Mouse (Mus musculus) T-helper 1 cell (primary cell): Measurements from ENCODE around the gene Rpl18a.

Experiments
- in situ Hi-C: fragments of 300-600 bp; cut with MboI, MseI; formaldehyde crosslinking; loops from one replicate; pipeline ENCODE4 v1.15.1; 2025; ENCODE audit warnings: high pct_unique_total_duplicates

The Rpl18a gene

DNA sequence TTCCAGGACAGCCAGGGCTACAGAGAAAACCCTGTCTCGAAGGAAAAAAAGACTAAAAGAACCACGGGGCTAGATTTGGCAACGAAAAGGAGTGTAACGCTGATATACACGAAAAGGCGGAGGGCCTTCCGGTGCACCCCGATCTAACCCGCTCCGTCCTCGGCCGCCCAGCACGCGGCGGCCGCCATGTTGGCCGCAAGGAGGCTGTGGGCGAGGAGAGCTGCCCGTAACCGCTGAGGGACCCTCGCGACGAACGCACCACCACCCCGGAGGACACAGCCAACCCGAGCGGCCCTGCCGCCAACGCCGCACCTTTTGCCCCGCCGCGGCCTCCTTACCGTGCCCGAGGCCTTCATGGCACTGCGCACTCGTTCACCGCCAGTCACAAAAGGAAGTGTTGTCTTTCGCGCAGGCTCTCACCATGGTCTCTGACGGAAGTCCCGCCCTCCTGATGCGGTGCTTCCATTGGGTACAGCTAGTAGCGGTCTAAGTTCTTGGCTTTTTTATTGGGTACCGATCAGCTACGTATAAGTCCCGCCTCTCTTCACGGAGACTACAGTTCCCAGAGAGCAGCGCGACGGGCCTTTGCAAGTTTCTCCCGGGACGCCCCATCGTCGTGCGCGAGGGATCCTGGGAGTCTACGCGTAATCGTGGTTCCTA is at the start of gene Rpl18a:
Rpl18a (minus strand) TSS at position 392 of the 660 bp plus-strand sequence.
- in situ Hi-C loops: loop anchor here (10.0 kb wide), 1 partner anchor 378 kb away; the partner anchor contains the start of genes Haus8 and Myo9b

DNA sequence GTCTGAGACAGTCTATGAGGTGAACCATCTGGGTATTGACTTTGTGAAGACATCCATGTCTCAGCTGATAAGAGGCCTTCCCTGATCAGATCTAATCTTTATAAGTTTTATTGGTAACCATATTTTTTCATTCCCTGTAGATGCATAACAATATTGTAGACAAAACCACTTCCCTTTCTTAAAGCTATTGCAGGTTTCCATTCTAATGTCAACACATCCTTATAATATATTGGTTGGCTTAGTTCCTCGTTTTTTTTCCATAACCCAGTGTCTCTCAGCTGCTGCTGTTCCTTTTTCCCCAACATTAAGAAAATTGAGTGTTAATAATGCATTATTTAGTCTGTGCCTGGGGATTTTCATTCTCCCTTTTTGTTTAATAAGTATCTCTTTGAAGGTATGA is 46.0 kb upstream of the Rpl18a start:
- in situ Hi-C loops: no loop called here

DNA sequence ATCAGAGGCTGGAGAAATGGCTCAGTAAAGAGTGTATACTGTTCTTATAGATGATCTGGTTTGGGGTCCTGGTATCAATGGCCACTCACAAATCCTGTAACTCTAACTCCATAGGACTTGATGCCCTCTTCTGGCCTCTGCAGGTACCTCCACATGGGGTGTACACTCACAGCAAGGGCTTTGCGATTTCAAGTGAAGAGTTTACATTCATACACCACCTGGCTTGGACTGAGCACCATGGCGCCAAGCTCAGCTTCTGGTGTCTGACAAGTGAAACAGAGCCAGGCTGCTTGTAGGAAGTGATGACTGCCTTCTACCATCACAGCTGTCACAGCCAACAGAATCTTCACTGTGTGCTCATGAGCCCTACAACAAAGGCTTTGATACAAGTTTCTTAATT is 44.3 kb upstream of the Rpl18a start:
- in situ Hi-C loops: no loop called here

DNA sequence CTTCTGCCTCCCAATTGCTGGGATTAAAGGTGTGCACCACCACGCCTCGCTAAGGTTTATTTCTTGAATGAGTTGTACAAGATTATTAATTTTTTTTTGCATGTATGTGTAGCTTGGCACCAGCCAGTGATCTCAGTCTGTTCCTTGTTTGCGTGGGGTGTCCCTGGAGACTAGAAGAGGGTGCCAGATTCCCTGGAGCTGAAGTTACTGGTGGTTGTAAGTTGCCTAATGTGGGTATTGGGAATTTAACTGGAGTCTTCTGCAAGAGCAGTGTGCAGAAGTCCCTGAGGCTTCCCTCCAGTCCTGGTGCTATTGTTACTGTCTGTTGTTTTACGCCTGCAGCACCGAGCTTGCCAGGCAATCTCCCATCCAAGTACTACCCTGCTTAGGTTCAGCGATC is 40.0 kb upstream of the Rpl18a start:
- in situ Hi-C loops: no loop called here

DNA sequence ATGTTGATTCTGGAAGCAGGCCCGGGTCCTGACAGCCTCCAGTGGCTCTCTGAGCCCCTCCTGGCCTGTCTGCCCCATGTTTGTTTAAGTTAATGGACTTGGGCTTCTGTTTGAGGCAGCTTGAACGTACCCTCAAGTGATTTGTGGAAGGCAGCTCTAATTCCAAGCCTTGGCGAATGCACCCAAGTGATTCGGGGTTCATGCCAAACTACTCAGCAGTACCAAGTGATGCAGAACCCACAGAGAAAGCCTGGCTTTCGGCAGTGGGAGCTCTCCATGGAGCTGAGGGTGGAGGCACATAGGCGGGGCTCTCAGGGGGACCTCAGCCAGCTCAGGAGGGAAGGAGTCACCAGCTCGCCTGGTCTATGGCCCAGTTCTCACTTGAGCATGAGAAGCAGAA is 37.6 kb upstream of the Rpl18a start:
- in situ Hi-C loops: no loop called here

DNA sequence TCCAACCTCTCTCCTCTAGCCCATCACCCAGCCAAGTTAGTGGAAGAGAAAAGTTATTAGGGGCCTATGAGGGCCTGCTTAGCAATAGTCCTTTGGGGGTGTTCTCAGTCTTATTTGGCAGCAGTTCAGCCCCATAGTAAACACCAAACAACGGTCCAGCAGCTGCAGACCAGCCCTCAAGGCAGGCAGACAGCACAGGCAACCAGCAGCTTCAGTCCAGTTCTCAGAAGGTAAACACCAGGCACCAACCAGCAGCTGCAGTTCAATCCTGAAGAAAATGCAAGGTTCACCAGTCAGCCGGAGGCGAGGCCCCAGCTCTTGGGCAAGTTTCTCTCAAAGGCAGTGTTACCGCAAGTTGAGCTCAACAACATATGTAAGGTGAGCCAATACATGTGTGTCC is 35.8 kb upstream of the Rpl18a start:
- in situ Hi-C loops: no loop called here

DNA sequence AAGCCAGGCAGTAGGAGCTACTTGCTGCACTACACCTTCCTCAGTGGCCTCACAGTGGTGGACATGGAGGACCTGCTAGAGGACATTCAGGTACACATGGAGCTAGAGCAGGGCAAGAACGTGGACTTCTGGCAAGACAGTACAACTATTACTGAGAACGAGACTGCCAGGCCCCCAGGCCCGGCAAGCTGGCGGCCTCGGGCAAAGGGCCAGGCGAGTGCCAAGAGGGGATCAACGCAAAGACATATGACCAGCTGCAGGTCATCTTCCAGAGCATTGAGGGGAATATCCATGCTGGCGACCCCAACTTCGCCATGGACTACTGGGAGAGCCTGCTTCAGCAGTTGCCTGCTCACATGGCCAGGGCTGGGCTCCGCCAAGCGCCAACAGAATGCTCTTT is 34.5 kb upstream of the Rpl18a start:
- in situ Hi-C loops: no loop called here

DNA sequence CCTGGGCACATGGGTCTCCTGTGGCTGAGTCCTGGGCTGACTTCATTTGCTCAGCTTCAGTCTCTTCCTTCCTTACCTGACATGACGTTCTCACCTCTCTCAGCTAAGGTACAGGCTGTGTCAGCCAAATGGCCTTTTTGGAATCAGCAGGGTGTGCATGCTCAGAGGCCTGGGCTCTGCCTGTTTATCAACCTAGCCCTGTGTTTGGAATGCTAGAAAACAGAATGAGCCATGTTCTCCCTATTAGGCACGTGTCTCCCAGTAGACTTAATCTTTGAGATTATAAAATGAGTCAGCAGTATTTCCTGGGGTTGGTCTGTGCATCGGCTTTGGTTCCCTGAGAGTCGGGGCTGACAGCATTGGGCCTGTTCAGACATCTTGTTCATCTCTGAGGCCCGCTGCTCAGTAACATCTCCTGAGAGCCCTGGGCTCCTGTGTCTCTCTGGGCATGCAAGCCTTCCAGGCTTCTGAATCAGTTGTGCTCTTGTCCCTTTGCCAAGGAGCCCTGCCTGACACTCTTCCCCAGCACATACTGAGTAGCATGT is 31.6 kb upstream of the Rpl18a start:
- in situ Hi-C loops: no loop called here

DNA sequence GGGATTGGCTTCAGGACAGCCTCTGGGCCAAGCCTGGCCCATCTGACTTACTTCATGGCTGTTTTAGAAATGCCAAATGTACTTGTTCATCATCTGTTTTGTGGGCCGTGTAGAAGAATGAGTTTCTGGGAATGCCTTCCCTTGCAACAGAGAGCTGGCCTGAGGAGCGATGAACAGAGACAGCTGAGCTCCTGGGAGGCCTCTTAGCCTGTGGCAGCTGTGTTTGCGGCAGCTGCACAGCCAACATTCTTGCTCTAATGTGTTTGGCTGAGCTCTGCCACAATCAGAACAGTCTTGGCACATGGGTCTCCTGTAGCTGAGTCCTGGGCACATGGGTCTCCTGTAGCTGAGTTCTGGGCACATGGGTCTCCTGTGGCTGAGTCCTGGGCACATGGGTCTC is 30.9 kb upstream of the Rpl18a start:
- in situ Hi-C loops: no loop called here

DNA sequence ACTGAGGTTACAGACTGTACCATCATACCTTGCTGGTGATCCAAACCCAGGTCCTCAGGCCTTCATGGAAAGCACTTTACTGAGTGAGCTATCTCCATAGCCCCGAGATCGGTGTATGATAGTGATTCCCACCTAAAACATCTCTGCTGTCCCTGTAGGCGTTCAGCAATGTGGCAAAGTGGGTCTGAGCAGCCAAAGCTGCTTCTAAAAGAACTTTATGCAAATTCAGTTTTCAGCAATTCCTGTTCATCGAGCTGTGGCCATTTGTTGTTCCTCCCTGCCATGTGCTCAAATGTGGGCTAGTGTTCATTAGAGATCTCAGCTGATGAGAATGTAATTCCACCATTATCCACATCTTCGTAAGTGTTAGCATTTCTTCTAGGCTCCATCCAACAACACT is 29.2 kb upstream of the Rpl18a start:
- in situ Hi-C loops: no loop called here

DNA sequence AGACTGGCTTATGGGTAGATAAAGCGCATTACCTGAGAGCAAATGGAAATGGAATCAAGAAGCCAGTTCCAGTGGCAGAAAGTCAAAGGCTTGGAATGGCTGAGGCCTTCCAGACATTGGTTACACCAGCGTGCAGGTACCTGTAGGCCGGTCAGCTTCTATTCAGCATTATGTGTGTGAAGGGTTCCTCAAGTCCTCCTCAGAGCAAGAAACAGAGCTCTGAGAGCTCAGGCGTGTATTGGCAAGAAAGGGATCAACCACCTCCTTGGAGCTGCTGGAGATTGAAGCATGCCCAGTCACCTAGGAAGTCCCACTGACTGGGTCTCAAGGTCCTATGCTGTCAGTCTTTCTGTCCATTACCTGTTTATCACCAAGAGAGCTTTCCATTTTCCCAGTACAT is 28.5 kb upstream of the Rpl18a start:
- in situ Hi-C loops: no loop called here

DNA sequence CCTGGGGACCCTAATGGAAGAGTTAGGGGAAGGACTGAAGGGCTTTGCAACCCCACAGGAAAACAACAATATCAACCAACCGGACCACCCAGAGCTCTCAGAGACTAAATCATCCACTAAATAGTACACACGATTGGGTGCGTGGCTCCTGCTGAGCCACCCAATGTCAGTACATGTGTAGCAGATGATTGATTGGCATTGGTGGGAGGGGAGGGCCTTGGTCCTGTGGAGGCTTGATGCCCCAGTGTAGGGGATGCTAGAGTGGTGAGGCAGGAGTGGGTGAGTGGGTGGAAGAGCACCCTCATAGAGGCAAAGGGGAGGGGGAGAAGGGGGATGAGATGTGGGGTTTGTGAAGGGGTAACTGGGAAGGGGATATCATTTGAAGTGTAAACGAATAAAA is 26.9 kb upstream of the Rpl18a start:
- in situ Hi-C loops: no loop called here

DNA sequence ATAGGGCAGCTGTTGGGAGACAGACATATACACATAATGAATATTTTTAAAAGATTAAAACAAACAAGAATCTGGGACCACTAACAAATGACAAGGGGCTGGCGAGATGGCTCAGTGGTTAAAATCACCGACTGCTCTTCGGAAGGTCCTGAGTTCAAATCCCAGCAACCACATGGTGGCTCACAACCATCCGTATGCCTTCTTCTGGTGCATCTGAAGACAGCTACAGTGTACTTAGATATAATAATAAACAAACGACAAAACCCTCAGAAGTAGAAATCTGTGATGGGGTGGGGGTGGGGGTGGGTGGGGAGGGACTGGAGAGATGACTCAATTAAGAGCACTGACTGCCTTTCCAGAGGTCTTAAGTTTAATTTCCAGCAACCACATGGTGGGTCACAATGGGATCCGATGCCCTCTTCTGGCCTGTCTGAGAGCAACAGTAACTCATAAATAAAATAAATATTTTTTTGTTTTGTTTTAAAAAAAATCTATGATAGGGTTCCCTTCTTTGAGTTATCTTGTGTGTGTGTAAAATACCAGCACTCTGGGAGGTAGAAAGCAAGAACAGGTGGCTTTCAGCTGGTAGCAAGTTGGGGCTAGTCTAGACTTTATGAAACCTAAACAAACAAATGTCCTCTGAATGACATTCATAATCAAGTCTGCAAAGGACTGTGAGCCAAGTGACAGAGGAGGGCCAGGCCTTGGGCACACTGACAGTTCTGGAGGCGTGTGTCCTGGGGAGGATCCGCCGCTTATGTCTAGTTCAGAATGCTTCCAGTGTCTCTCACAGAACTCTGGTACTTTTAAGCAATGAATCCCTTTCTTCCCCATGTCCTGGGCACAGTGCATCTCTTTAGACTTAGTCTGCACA is 23.1 kb upstream of the Rpl18a start:
- in situ Hi-C loops: no loop called here

DNA sequence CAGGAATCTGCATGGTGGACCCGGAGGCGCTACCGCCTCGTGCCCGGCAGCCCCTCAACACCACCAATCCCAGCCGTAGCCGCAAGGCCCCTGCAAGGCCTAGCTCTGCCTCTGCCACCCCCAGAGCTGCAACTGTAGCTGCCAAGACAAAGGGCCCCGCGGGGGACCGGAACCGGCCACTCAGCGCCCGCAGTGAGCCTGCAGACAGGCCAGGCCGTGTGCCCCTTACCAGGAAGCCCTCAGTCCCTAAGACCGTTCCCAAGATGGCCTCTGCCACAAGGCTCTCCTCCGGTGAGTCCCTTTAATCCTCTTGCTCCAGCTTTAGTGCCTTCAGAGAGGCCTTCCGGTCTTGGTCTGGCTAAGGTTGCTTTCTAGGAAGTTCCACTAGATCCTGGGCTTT is 17.5 kb upstream of the Rpl18a start:
- in situ Hi-C loops: no loop called here

DNA sequence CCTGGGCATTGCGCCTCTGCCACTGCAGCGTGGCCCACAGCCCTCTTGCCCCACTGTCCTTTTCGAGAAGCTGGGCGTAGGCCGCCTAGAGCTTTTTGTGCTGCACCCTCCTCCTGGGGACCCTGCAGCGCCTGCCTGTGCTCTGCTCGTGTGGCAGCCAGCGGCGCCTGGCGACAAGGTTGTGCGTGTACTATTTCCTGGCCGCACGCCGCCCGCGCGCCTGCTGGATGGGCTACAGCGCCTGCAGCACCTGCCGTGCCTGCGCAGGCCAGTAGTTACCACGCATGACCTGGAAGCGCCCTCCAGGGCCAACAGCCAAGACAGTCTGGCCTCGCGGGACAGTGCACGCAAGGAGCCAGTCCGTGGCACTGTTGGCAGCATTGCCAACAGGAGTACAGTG is 16.3 kb upstream of the Rpl18a start:
- in situ Hi-C loops: no loop called here

DNA sequence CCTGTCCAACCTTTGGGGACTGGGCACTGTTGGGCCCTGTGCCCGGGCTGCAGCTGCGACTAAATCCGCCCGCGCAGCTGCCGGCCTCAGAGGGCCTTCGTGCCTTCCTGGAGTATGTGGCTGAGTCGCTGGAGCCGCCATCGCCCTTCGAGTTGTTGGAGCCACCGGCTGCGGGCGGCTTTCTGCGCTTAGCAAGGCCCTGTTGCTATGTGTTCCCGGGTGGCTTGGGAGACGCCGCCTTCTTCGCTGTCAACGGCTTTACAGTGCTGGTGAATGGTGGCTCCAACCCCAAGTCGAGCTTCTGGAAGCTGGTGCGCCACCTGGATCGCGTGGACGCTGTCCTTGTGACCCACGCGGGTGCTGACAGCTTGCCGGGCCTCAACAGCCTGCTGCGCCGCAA is 15.7 kb upstream of the Rpl18a start:
- in situ Hi-C loops: no loop called here

DNA sequence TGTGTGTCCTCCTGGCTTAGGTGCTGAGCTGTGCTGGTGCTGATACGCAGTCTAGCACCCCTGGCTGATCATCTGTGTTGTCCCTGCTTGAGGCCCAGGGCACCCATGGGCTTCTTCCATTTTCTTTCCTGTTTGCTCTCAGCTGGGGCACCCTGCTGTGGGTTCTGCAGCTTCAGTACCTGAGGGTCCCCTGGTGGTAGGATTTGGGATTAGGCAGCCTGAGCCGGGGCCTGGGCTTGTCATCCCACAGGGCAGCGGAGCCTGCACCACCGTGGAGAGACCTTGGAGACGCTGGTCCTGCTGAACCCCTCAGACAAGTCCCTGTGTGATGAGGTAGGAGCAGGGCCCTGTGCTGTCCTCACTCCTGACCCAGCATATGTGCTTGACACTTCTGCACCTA is 14.4 kb upstream of the Rpl18a start:
- in situ Hi-C loops: no loop called here

DNA sequence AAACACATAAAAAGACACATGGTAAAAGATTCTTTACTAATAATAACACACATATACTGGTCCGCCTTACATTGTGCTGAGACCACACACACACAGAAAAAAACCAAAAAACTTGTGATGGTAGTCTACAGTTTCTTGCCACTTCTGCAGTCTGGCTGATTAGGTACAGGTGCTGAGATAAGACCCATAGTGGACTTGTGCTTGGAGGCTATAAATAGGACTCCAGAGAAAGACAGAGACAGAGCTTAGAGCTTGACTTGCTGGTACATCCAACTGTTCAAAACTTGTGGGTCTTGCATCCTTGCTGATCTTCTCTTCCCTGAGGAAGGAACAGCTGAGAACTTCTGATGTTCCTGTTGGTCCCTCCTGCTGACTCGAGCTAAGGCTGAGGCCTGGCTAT is 10.3 kb upstream of the Rpl18a start:
- in situ Hi-C loops: no loop called here

DNA sequence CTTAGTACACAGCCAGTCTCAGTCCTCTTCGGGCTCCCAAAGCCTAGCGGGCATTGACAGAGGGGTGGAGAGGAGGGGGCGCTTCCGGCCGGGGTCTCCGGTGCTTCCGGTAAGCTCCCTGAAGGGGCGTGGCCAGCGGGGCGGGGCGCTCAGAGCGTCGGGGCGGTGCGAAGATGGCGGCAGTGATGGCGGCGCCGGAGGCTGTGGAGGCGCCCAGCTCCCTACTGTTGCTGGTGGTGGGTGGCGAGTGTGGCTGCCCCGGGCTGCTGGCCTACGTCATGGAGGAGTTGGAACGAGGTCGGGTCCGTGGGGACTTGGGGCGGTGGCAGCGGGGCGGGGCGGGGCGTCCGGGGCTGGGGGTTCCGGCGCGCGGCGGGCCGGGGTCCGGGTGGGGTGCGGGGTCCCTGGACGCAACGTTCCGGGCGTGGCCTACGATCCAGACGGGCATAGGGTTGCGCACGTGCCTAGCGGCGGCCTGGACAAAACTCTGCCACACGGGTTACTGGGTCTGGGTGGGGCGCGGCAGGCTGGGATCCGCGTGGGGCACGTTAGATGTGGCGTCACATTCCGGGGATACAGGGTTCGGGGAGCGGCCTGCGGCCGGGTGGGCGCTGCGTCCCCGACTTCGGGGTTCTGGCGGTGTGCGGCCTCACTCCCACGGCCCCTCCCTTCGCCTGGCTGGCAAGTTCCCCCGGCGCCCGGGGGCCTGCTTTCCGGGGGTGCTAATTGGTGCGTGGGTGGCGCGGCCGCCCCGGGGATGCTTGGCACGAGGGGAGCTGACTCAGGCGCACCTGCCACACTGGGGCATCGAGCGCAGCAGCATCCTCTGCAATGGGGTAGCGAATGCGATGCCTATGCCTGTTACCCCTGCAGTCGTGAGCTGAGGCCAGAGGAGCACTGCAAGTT is 8.9 kb upstream of the Rpl18a start, which contains the start of gene Map1s:
Map1s (plus strand) TSS at position 102 of the 906 bp plus-strand sequence.
- in situ Hi-C loops: no loop called here

DNA sequence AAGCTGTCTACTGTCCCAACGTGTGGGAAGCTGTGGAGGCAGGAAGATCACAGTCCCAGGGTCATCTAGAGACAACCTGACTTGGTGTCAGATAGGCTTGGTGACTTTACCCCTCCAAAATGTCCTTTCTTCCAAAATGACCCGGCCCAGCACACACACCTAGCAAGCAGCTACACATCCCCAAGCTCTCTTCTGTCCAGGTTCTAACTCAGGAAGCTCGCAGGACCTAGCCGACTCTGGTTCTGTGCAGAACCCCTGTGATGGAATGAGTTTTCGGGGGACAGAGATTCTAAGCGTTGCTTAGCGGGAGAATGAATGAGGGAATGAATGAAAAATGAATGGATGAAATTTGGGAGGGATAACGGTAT is 8.2 kb upstream of the Rpl18a start:
- in situ Hi-C loops: no loop called here

DNA sequence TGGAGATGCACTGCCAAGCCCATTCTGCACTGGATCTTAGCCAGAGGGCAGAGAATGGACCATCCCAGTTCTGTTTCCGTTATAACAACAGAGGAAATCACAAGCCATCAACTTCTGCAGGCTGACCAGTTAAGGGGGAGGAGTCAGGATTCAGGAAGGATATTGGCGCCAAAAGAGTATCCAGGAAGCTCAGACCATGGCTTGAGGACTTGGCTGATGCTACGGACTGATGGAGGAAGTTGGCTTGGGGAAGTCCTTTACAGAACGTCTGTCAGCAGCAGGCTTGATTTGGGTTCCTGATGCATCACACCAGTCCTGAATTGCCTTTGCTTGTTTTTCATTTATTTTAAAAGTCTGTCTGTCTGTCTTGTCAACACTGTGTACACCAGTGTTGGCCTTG is 7.3 kb upstream of the Rpl18a start:
- in situ Hi-C loops: no loop called here

DNA sequence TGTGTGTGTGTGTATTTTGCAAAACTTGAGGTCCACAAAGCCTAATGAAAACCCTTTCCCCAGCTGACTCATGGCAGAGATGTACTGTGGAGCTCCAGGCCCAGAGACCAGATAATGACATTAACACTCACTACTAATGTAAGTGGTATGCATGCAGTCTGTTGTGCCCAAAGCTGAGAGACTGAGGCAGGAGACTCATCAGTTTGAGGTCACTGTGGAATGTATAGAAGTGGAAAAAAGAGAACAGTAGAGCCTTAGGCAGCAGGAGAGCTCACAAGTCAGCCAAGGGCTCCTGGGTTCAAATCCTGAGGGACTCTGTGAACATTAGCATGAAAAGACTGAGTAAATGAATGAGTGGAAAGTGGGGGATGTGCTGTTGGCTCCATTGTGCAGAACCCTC is 6.4 kb upstream of the Rpl18a start:
- in situ Hi-C loops: no loop called here
